Mouse (Mus musculus) CH12.LX (cell line): ENCODE measurements around the gene Hsd17b14. TPM values are rescaled to one million over a fixed set of nuclear protein-coding genes. Genes with fewer than 3 reads are reported as not detected.
A peak's percentile ranks its signal among the peaks of the same experiment; 100 is the strongest.
"Not testable (repeated sequence)": the region's sequence is repeated elsewhere in the genome, so short reads cannot be mapped to it uniquely, and the experiment has no call there.

Experiments used
- DNase-seq: peaks from one replicate; pipeline ENCODE4 v3.0.0-alpha.2; 2013; ENCODE audit errors: extremely low read depth
- H3K27ac ChIP-seq: 2 replicates; pipeline ENCODE4 v1.5.1; 2012; ENCODE audit warnings: low read depth, mild to moderate bottlenecking, control low read depth, moderate library complexity; ENCODE audit not compliant: insufficient read depth
- H3K27me3 ChIP-seq: replicated peaks from 2 replicates; pipeline ENCODE3; 2012; ENCODE audit warnings: inconsistent platforms
- H3K36me3 ChIP-seq, 2 experiments: replicated peaks in 1 of 2; 2 replicates each; pipeline versions ENCODE3 to v1.6.1; 2012; ENCODE audit warnings: inconsistent platforms in 1 of 2, low read length in 1 of 2, mild to moderate bottlenecking in 1 of 2, mixed read lengths in 1 of 2, moderate library complexity in 1 of 2; ENCODE audit not compliant: control insufficient read depth in 1 of 2, insufficient read depth in 1 of 2
- H3K4me1 ChIP-seq, 2 experiments: 2 replicates each; pipeline ENCODE4 v1.6.1; 2012; ENCODE audit warnings: inconsistent platforms in 1 of 2, moderate library complexity in 1 of 2; ENCODE audit not compliant: insufficient read depth in 2 of 2, control insufficient read depth in 1 of 2
- H3K4me2 ChIP-seq: 2 replicates; pipeline ENCODE4 v1.6.1; 2012; ENCODE audit warnings: low read depth, mild to moderate bottlenecking, control low read depth; ENCODE audit not compliant: poor library complexity, insufficient read depth, severe bottlenecking
- H3K4me3 ChIP-seq, 3 experiments: fragments of 150-350 bp in 1 of 3; sonication (generic) in 1 of 3; replicated peaks in 1 of 3; 2 replicates each; pipeline versions ENCODE3 to v1.5.1; 2011 to 2012; ENCODE audit warnings: low read depth in 2 of 3, low read length in 2 of 3, mild to moderate bottlenecking in 2 of 3, moderate library complexity in 2 of 3, control low read depth in 1 of 3, improper control_type of control experiment in 1 of 3, inconsistent platforms in 1 of 3, mixed read lengths in 1 of 3; ENCODE audit not compliant: poor library complexity in 1 of 3
- H3K79me2 ChIP-seq: replicated peaks from 2 replicates; pipeline ENCODE4 v1.6.1; 2012; ENCODE audit warnings: mild to moderate bottlenecking, moderate library complexity; ENCODE audit not compliant: control insufficient read depth, poor library complexity, insufficient read depth, severe bottlenecking; ENCODE audit errors: extremely low read depth
- H3K9ac ChIP-seq: 2 replicates; pipeline ENCODE4 v1.6.1; 2012; ENCODE audit warnings: low read depth, mild to moderate bottlenecking, control low read depth, moderate library complexity; ENCODE audit not compliant: insufficient read depth
- H3K9me3 ChIP-seq: replicated peaks from 2 replicates; pipeline ENCODE3; 2012; ENCODE audit warnings: low read length, inconsistent platforms, mixed read lengths
- BHLHE40 ChIP-seq: IDR thresholded peaks from 2 replicates; pipeline ENCODE4 v1.6.1; 2011; ENCODE audit warnings: mild to moderate bottlenecking, low read depth, low read length, improper control_type of control experiment
- CTCF ChIP-seq, 2 experiments: IDR thresholded peaks in 1 of 2; conservative IDR thresholded peaks in 1 of 2; 2 replicates each; pipeline ENCODE4 v1.5.1; 2011 to 2012; ENCODE audit warnings: low read depth in 2 of 2, low read length in 2 of 2, improper control_type of control experiment in 1 of 2, inconsistent platforms in 1 of 2, mild to moderate bottlenecking in 1 of 2, moderate library complexity in 1 of 2
- EP300 ChIP-seq: IDR thresholded peaks from 2 replicates; pipeline ENCODE4 v1.6.1; 2011; ENCODE audit warnings: low read length, improper control_type of control experiment
- JUN ChIP-seq: IDR thresholded peaks from 2 replicates; pipeline ENCODE4 v1.6.1; 2011; ENCODE audit warnings: low read depth, mild to moderate bottlenecking, low read length, improper control_type of control experiment, moderate library complexity; ENCODE audit not compliant: insufficient read depth
- JUND ChIP-seq: conservative IDR thresholded peaks from 2 replicates; pipeline ENCODE4 v1.6.1; 2011; ENCODE audit warnings: low read depth, low read length, improper control_type of control experiment
- KAT2A ChIP-seq: IDR thresholded peaks from 2 replicates; pipeline ENCODE4 v1.6.1; 2012; ENCODE audit warnings: low read length, improper control_type of control experiment, inconsistent platforms; ENCODE audit not compliant: insufficient replicate concordance
- MAFK ChIP-seq: IDR thresholded peaks from 2 replicates; pipeline ENCODE4 v1.6.1; 2011; ENCODE audit warnings: low read length, improper control_type of control experiment; ENCODE audit not compliant: insufficient replicate concordance
- MAZ ChIP-seq: IDR thresholded peaks from 2 replicates; pipeline ENCODE4 v1.6.1; 2012; ENCODE audit warnings: low read depth, mild to moderate bottlenecking, inconsistent platforms, low read length, improper control_type of control experiment, moderate library complexity
- MEF2A ChIP-seq: IDR thresholded peaks from 2 replicates; pipeline ENCODE4 v1.6.1; 2014; ENCODE audit warnings: low read depth, mild to moderate bottlenecking, inconsistent platforms, low read length, improper control_type of control experiment, borderline replicate concordance
- MXI1 ChIP-seq: IDR thresholded peaks from 2 replicates; pipeline ENCODE4 v1.6.1; 2011; ENCODE audit warnings: mild to moderate bottlenecking, low read depth, low read length, improper control_type of control experiment
- MYC ChIP-seq: IDR thresholded peaks from 2 replicates; pipeline ENCODE4 v1.6.1; 2011; ENCODE audit warnings: low read depth, mild to moderate bottlenecking, improper control_type of control experiment, low read length
- NRF1 ChIP-seq: IDR thresholded peaks from 2 replicates; pipeline ENCODE4 v1.6.1; 2014; ENCODE audit warnings: low read depth, mild to moderate bottlenecking, inconsistent platforms, low read length, improper control_type of control experiment, moderate library complexity
- PAX5 ChIP-seq: IDR thresholded peaks from 2 replicates; pipeline ENCODE4 v1.6.1; 2012; ENCODE audit warnings: low read length, inconsistent platforms, mixed read lengths
- POLR2AphosphoS2 ChIP-seq: IDR thresholded peaks from 2 replicates; pipeline ENCODE4 v1.6.1; 2011; ENCODE audit warnings: low read depth, low read length, improper control_type of control experiment
- RCOR1 ChIP-seq: conservative IDR thresholded peaks from 2 replicates; pipeline ENCODE4 v1.6.1; 2012; ENCODE audit warnings: low read depth, mild to moderate bottlenecking, inconsistent platforms, low read length, improper control_type of control experiment
- TBP ChIP-seq: conservative IDR thresholded peaks from 2 replicates; pipeline ENCODE4 v1.6.1; 2011; ENCODE audit warnings: low read depth, low read length, improper control_type of control experiment
- TCF12 ChIP-seq: IDR thresholded peaks from 2 replicates; pipeline ENCODE4 v1.6.1; 2014; ENCODE audit warnings: low read depth, mild to moderate bottlenecking, inconsistent platforms, low read length, improper control_type of control experiment
- USF1 ChIP-seq: IDR thresholded peaks from 2 replicates; pipeline ENCODE4 v1.6.1; 2014; ENCODE audit warnings: low read depth, mild to moderate bottlenecking, inconsistent platforms, low read length, improper control_type of control experiment
- ZKSCAN1 ChIP-seq: IDR thresholded peaks from 2 replicates; pipeline ENCODE4 v1.6.1; 2012; ENCODE audit warnings: low read depth, inconsistent platforms, low read length, improper control_type of control experiment, borderline replicate concordance
- ZNF384 ChIP-seq: IDR thresholded peaks from 2 replicates; pipeline ENCODE4 v1.6.1; 2012; ENCODE audit warnings: low read depth, low read length, improper control_type of control experiment, inconsistent platforms
- dilution Hi-C: fragments of 300-500 bp; cut with MboI; formaldehyde crosslinking; loops from 2 replicates; pipeline ENCODE4 v1.14.3; 2020; ENCODE audit warnings: low sequenced_read_pairs; ENCODE audit not compliant: extremely low pct_unique_long_range_greater_than_20kb, extremely low pct_ligation_motif_present
- in situ Hi-C: fragments of 300-500 bp; cut with MboI; formaldehyde crosslinking; loops from 3 replicates; pipeline ENCODE4 v1.14.3; 2019; ENCODE audit warnings: low sequenced_read_pairs, low pct_ligation_motif_present, low pct_unique_long_range_greater_than_20kb, mixed read lengths
- polyA plus RNA-seq: library from polyadenylated mRNA; unstranded; fragments of >175 nt; gene quantifications from 2 replicates; pipeline ENCODE4 v1.2.1, GENCODE M21; 2012; ENCODE audit warnings: low read depth; ENCODE audit not compliant: insufficient read length
- total RNA-seq, 2 experiments: library from RNA; depleted of rRNA; stranded (reverse); fragments of 300-350 nt in 1 of 2; fragments of >200 nt in 1 of 2; gene quantifications; 2 replicates each; pipeline ENCODE4 v1.2.3; 2012 to 2014

The Hsd17b14 gene
- total and polyA plus RNA-seq, 3 experiments = 2.3 TPM; not detected in 2

DNA sequence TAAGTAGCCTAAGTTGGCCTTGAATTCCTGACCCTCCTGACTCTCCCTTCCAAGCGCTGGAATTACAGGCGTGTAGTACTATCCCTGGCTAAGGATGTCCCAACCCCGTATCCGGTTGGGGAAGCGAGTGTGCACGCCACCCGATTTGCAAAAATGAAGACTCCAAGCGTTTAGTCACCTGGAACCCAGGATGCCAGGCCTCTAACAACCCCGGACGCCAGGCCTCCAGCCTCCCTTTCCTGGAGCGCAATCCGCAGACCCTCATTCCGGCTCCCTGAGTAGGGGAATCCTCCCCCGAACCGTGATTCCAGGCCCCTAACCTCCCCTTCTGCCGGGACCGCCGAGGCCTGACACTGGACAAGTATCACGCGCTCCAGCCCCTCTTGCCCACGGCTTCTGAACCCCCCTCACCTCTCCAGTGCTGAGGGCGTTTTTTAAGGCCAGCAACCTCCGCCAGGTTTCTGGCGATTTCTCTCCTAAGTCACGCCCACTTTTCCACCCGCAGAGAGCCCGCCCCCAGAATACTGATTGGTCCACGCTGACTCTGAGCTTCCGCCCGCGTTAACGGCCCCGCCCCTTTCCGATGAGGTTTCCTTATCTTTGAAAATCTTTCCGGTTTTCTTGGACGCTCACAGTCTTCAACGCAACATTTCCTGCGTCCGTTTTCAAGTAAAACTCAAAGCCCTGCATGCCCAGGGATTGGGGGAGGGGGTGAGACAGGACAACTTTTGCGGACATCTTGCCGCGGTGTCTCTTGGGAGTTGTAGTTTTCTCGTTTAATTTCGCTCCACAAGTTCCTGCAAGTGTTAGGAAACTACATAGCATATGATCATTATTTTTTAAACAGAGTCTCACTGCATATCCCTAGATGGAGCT, 44.5 kb upstream of the Hsd17b14 start, which contains the start of gene Nucb1 (continued):
- TF ChIP-seq JUN (no peak), MXI1 (peak; percentile 63; the same call in 1 of the 2 replicates), NRF1 (peak; percentile 47), RCOR1 (no peak), KAT2A (peak; percentile 88; the same call in 1 of the 2 replicates), USF1 (no peak), TCF12 (peak; percentile 81), POLR2AphosphoS2 (no peak), MYC (peak; percentile 19; the same call in 1 of the 2 replicates), ZKSCAN1 (no peak), MAFK (no peak), MAZ (no peak), PAX5 (no peak), BHLHE40 (no peak; the same call in none of the 2 replicates)
- TF ChIP-seq, all 38 proteins: peak for 15

DNA sequence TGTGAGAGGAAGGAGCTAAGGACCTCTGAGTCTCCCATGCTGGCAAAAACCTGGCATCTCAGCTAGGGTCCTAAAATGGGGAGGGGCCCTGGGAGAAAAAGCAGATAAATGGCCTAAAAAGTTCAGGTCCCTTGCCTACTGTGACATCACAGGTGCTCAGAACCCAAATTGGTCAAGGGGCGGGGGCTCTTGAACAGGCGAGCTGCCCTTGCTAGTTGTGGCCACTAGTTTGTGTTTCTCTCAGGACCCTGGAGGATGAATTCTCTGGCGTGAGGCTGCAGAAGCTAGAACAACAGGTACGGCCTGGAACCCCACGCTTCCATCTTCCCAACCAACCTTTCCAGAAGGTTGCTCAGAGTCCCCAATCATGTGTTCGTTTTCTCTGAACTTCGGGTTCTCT, 40.3 kb upstream of the Hsd17b14 start:
- in situ Hi-C loops (no loop called here), dilution Hi-C loops (no loop called here)
- Histone ChIP-seq H3K36me3 (no peaks in the 10 kb centered on the region), H3K79me2 (no peaks in the 10 kb centered on the region), H3K27me3 (no peaks in the 10 kb centered on the region), H3K4me3 (no peak overlapping the region), H3K9me3 (no peaks in the 10 kb centered on the region), H3K4me2 (no peak overlapping the region), H3K4me1 (peaks cover 2 to 4% of the 10 kb centered on the region in 2 experiments; a peak in 3 of 4 replicates), H3K27ac (no peak overlapping the region), H3K9ac (no peak overlapping the region)
- no peak for TF ChIP-seq MEF2A
- TF ChIP-seq, all 38 proteins: peak for 0
- DNase-seq = no peak

DNA sequence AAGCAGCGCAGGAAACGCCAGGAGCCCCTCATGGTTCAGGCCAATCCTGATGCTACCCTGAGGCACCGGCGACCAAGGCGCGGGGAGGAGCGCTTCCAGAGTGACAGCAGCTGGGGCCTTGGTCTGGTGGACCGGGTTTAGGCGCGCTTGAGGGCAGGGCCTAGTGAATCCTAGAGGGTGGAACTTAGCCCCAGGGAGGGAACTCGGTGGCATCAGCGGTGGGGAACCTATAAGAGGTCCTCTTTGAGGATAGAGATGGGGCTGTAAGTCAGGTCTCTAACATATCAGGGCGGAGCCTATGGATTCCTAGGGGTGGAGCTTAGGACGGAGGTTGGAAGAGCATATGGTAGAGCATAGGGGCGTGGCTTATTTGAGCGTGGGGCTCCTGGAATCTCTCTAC, 39.3 kb upstream of the Hsd17b14 start:
- Histone ChIP-seq H3K27me3 (no peaks in the 10 kb centered on the region), H3K4me1 (peaks cover 2 to 4% of the 10 kb centered on the region in 2 experiments; a peak in 2 of 4 replicates), H3K79me2 (no peaks in the 10 kb centered on the region), H3K4me3 (no peak overlapping the region), H3K4me2 (no peak overlapping the region), H3K27ac (no peak overlapping the region), H3K9me3 (no peaks in the 10 kb centered on the region), H3K36me3 (no peaks in the 10 kb centered on the region), H3K9ac (no peak overlapping the region)
- DNase-seq = no peak
- TF ChIP-seq JUN = no peak
- no peak for TF ChIP-seq MYC
- no peak for TF ChIP-seq MAZ
- no peak for TF ChIP-seq MAFK
- no peak for TF ChIP-seq TCF12
- no peak for TF ChIP-seq TBP
- TF ChIP-seq ZNF384 = no peak
- no peak for TF ChIP-seq JUND
- TF ChIP-seq RCOR1 = no peak
- TF ChIP-seq CTCF (conservative IDR thresholded peaks at IDR 0.05 in 1 of 2, IDR thresholded peaks at IDR 0.05 in 1 of 2; ENCODE audit: low read depth in 2 of 2, low read length in 2 of 2) = no peak
- TF ChIP-seq EP300 = no peak
- dilution Hi-C loops = no loop called here
- in situ Hi-C loops = no loop called here

DNA sequence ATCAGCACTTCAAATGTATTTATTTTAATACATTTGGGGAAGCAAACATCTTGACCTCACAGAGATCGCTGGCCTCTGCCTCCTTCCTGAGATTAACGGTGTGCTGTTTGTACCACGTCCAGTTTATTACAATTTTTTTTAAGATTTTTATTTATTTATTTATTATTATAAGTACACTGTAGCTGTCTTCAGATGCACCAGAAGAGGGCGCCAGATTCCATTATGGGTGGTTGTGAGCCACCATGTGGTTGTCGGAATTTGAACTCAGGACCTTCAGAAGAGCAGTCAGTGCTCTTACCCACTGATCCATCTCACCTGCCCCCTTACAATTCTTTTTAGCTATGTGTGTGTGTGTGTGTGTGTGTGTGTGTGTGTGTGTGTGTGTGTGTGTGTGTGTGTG, 37.8 kb upstream of the Hsd17b14 start:
- H3K9ac ChIP-seq, H3K9me3 ChIP-seq, dilution Hi-C loops, H3K4me2 ChIP-seq, DNase-seq, H3K27ac ChIP-seq, H3K27me3 ChIP-seq, H3K4me3 ChIP-seq, in situ Hi-C loops, H3K4me1 ChIP-seq, H3K79me2 ChIP-seq, H3K36me3 ChIP-seq: not testable (repeated sequence)
